14 mouse cellular contexts compared by ENCODE assay signal in genomic region chr13:44398613-44399369, GRCm38 (mm10).
DNase-seq lines count a peak whose midpoint lies in the region; ATAC-seq and TF ChIP-seq lines count a peak whose summit lies in the region.
"Had no signal": no experiment of that assay in that cellular context is flagged by ENCODE, and none has a peak within 500 bp of the region (broad histone marks: within the 10 kb centered on the region; RNA-seq: fewer than 3 reads in every experiment).

No protein-coding gene starts in this region.

- DNase-seq in heart, adult 11 months, result peak; percentile 72
- DNase-seq in heart, postnatal 10 days, result no peak
- DNase-seq in midbrain, postnatal 0 days (ENCODE audit: low spot score), result peak; percentile 56
- DNase-seq in frontal cortex, postnatal 36 days (ENCODE audit: low spot score in 2 of 2), result peak; percentile 46 to 64
- peak; percentile 28 to 39 for DNase-seq in right cerebral cortex, postnatal 36 days (ENCODE audit: low spot score in 2 of 2)
- DNase-seq in thymus, postnatal 4 days, result no peak
- no peak for DNase-seq in embryo, embryonic 11 days
- DNase-seq: heart, postnatal 14 days; kidney, adult 2 months; retina, postnatal 1 day had no signal

- no peak overlapping the region for H3K27ac ChIP-seq in midbrain, postnatal 0 days (ENCODE audit: low read depth, low read length)
- H3K27ac ChIP-seq in midbrain, embryonic 15.5 days, result no peak overlapping the region

- no peaks in the 10 kb centered on the region; the same call in 1 of the 2 replicates for H3K4me1 ChIP-seq in midbrain, postnatal 0 days (ENCODE audit: insufficient read depth, low read length)
- H3K4me1 ChIP-seq in midbrain, embryonic 15.5 days, result no peaks in the 10 kb centered on the region

- intact Hi-C loops in heart, postnatal 10 days (cut with DNase I), result no loop called here

- no peak for ATAC-seq in midbrain, postnatal 0 days (ENCODE audit: low FRiP score)
- no peak for ATAC-seq in midbrain, embryonic 15.5 days (replicated peaks)
- ATAC-seq: activated CD4-positive, CD25-positive, alpha-beta regulatory T cell, adult 4 months had no signal

- no peak overlapping the region for H3K4me3 ChIP-seq in midbrain, postnatal 0 days (ENCODE audit: low read depth, low read length)
- H3K4me3 ChIP-seq in midbrain, embryonic 15.5 days, result no peak overlapping the region
- H3K4me3 ChIP-seq: megakaryocyte, embryonic 14.5 days had no signal

- no peaks in the 10 kb centered on the region for H3K36me3 ChIP-seq in midbrain, postnatal 0 days (ENCODE audit: insufficient read depth, low read length)
- no peaks in the 10 kb centered on the region for H3K36me3 ChIP-seq in midbrain, embryonic 15.5 days (replicated peaks)
- H3K36me3 ChIP-seq: G1E had no signal

- H3K9me3 ChIP-seq in midbrain, postnatal 0 days (ENCODE audit: low read length), result no peaks in the 10 kb centered on the region
- H3K9me3 ChIP-seq in midbrain, embryonic 15.5 days, result no peaks in the 10 kb centered on the region
- H3K9me3 ChIP-seq: G1E; megakaryocyte, embryonic 14.5 days had no signal

- H3K27me3 ChIP-seq in midbrain, postnatal 0 days (ENCODE audit: insufficient read depth, low read length), result no peaks in the 10 kb centered on the region
- H3K27me3 ChIP-seq in midbrain, embryonic 15.5 days (replicated peaks), result no peaks in the 10 kb centered on the region
- H3K27me3 ChIP-seq: megakaryocyte, embryonic 14.5 days had no signal

- no peak overlapping the region for H3K4me2 ChIP-seq in midbrain, postnatal 0 days (ENCODE audit: low read depth, low read length, poor library complexity, severe bottlenecking)
- no peak overlapping the region for H3K4me2 ChIP-seq in midbrain, embryonic 15.5 days

- H3K9ac ChIP-seq in midbrain, postnatal 0 days (replicated peaks; ENCODE audit: low read length, poor library complexity, severe bottlenecking), result no peak overlapping the region
- no peak overlapping the region for H3K9ac ChIP-seq in midbrain, embryonic 15.5 days

- WGBS in midbrain, postnatal 0 days, result 92% methylated on average over 15 of the region's 15 CpGs
- 89% methylated on average over 15 of the region's 15 CpGs for WGBS in midbrain, embryonic 15.5 days

- TF ChIP-seq CTCF in midbrain, postnatal 0 days (IDR thresholded peaks at IDR 0.05), result no peak

Comparison
In these comparisons a context has a peak if more than half of its experiments do, and no peak if none do; other contexts are left out.
1. DNase-seq: peak in heart, adult 11 months (single experiment), midbrain, postnatal 0 days (single experiment), frontal cortex, postnatal 36 days (2 of 2) and right cerebral cortex, postnatal 36 days (2 of 2); none in heart, postnatal 10 days (0 of 2), thymus, postnatal 4 days (single experiment) and embryo, embryonic 11 days (single experiment).